Mouse (Mus musculus) thymus, adult 2 months (tissue): ENCODE data around the gene Dgkh.

Experiments
- CTCF ChIP-seq: fragments of 200-500 bp; IDR thresholded peaks from 2 replicates; pipeline ENCODE4 v1.5.1; 2012; ENCODE audit warnings: mild to moderate bottlenecking, control low read depth, low read length, moderate library complexity, borderline replicate concordance; ENCODE audit not compliant: control insufficient read depth, poor library complexity, insufficient read depth; ENCODE audit errors: extremely low read depth
- POLR2A ChIP-seq: fragments of 200-500 bp; IDR thresholded peaks from 2 replicates; pipeline ENCODE4 v1.6.1; 2012; ENCODE audit warnings: mild to moderate bottlenecking, low read length, control low read depth, moderate library complexity; ENCODE audit not compliant: control insufficient read depth, poor library complexity, insufficient read depth; ENCODE audit errors: extremely low read depth

- TF ChIP-seq CTCF (no peak), POLR2A (no peak)
Observed at GRCm38 (mm10) chr14:78716035-78716434, 16.5 kb downstream of the Dgkh start.
